Mouse (Mus musculus) liver, embryonic 13.5 days (tissue): ENCODE data around the gene Ephb4. TPM values are rescaled to one million over a fixed set of nuclear protein-coding genes. Genes with fewer than 3 reads are reported as not detected.

ENCODE experiments used
- ATAC-seq: fragments of 200-750 bp; cut with Nextera tagmentation; 2 replicates; pipeline ENCODE4 v1.8.0; 2017; ENCODE audit warnings: low read depth, mild to moderate bottlenecking, moderate number of reproducible peaks, moderate library complexity
- DNase-seq: peaks from one replicate; pipeline ENCODE4 v3.0.0; 2022
- H3K27ac ChIP-seq: fragments of 300-500 bp; sonication (generic); 2 replicates; pipeline ENCODE4 v1.5.1; 2015; ENCODE audit warnings: moderate library complexity, mild to moderate bottlenecking, inconsistent platforms
- H3K27me3 ChIP-seq: fragments of 300-500 bp; sonication (generic); 2 replicates; pipeline ENCODE4 v1.6.1; 2015; ENCODE audit warnings: mild to moderate bottlenecking, inconsistent platforms
- H3K36me3 ChIP-seq: fragments of 300-500 bp; sonication (generic); 2 replicates; pipeline ENCODE4 v1.6.1; 2015; ENCODE audit warnings: mild to moderate bottlenecking, inconsistent platforms
- H3K4me1 ChIP-seq: fragments of 300-500 bp; sonication (generic); replicated peaks from 2 replicates; pipeline ENCODE4 v1.6.1; 2015; ENCODE audit warnings: inconsistent platforms
- H3K4me2 ChIP-seq: fragments of 300-500 bp; sonication (generic); 2 replicates; pipeline ENCODE4 v1.6.1; 2015; ENCODE audit warnings: inconsistent platforms, mild to moderate bottlenecking, moderate library complexity
- H3K4me3 ChIP-seq: fragments of 300-500 bp; sonication (generic); replicated peaks from 2 replicates; pipeline ENCODE4 v1.5.1; 2015; ENCODE audit warnings: mild to moderate bottlenecking, inconsistent platforms
- H3K9ac ChIP-seq: fragments of 300-500 bp; sonication (generic); 2 replicates; pipeline ENCODE4 v1.6.1; 2015; ENCODE audit warnings: mild to moderate bottlenecking, inconsistent platforms
- H3K9me3 ChIP-seq: fragments of 300-500 bp; sonication (generic); replicated peaks from 2 replicates; pipeline ENCODE4 v1.6.1; 2016; ENCODE audit warnings: inconsistent platforms
- whole genome bisulfite sequencing: fragments of 180-500 bp; shearing (Covaris S2); methylation state at CpG from one replicate; pipeline ENCODE4 v1.1.7; 2015; ENCODE audit not compliant: insufficient replicate concordance; 5-methylcytosine and 5-hydroxymethylcytosine counted together
- polyA plus RNA-seq: library from polyadenylated mRNA; unstranded; fragments of >200 nt; fragmentation: Nextera tagmentation; extraction: Ambion mirVana; gene quantifications from 2 replicates; pipeline ENCODE4 v1.2.1, GENCODE M21; 2015

The Ephb4 gene
- polyA plus RNA-seq, 1 experiment from 2014 or later: 5.6 TPM

DNA sequence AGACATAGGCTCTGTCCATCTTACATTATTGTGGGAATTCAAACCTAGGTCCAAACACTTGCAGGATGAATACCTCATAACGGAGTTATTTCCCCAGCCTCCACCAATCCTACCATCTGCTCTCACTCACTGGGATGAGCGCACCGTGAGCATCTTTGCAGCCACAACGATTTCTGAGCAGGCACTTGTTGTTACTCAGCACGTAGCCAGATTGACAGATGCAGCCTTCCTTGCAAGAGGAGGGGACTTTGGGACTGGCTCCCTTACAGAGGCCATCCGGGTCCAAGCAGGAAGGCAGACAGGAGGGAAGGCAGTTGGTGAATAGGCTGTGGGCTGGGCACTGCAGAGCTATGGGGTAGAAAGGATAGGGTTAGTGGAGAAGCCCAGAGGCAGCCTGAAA is 59.5 kb downstream of the Ephb4 start:
- 64% methylated on average over 6 of the region's 6 CpGs for WGBS

DNA sequence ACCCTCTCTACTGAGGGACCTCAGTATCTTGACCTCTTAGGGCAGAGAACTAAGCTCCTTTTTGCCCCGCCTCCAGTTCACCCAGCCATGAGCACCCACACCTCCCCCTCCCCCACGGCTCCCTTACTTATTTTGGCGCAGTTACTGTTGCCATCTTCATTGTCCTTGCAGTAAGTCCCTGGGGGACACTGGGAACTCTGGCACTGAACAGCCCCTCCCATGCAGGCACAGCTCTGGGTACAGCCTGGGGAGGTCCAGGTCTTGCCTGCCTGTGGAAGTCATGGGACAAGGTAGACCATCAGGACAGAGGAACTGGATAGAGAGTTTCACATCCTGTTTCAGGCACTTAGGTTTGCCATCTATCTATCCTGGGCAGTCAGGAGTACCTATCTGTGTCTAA is 60.2 kb downstream of the Ephb4 start:
- no peak for ATAC-seq
- Histone ChIP-seq H3K9ac (no peak overlapping the region), H3K4me1 (peaks cover 23% of the 10 kb centered on the region), H3K9me3 (no peaks in the 10 kb centered on the region), H3K27ac (no peak overlapping the region), H3K27me3 (no peaks in the 10 kb centered on the region), H3K4me2 (no peak overlapping the region), H3K36me3 (no peaks in the 10 kb centered on the region), H3K4me3 (no peak overlapping the region)
- 64% methylated on average over 3 of the region's 3 CpGs for WGBS
- DNase-seq: no peak

More for the DNA sequence above, 59.5 kb downstream of the Ephb4 start:
- DNase-seq (no peak), ATAC-seq (no peak)
- Histone ChIP-seq H3K4me2 (no peak overlapping the region), H3K9ac (no peak overlapping the region), H3K4me3 (no peak overlapping the region), H3K27ac (no peak overlapping the region), H3K27me3 (no peaks in the 10 kb centered on the region), H3K9me3 (no peaks in the 10 kb centered on the region), H3K36me3 (no peaks in the 10 kb centered on the region), H3K4me1 (peaks cover 20% of the 10 kb centered on the region)

DNA sequence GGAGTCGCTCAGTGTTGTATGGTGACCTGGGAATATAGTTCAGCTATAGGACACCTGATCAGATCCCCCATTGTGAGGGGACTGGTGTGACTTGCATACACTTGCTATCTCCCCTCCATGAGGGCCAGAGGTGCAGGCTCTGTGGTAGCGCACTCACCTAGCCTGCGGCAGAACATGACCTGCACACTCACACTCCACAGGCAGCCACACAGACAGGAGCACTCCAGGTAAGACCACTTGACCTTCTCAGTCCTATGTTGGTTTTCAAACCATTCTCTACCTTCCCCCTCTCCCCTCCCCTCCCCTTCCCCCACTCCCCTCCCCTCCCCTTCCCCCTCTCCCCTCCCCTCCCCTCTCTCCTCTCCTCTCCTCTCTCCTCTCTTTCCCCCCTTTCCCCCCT is 60.6 kb downstream of the Ephb4 start:
- Histone ChIP-seq H3K4me2 (no peak overlapping the region), H3K9ac (no peak overlapping the region), H3K4me1 (peaks cover 26% of the 10 kb centered on the region), H3K27me3 (no peaks in the 10 kb centered on the region), H3K27ac (no peak overlapping the region), H3K9me3 (no peaks in the 10 kb centered on the region), H3K4me3 (no peak overlapping the region), H3K36me3 (no peaks in the 10 kb centered on the region)
- no peak for ATAC-seq
- 80% methylated on average over 3 of the region's 3 CpGs for WGBS
- no peak for DNase-seq

DNA sequence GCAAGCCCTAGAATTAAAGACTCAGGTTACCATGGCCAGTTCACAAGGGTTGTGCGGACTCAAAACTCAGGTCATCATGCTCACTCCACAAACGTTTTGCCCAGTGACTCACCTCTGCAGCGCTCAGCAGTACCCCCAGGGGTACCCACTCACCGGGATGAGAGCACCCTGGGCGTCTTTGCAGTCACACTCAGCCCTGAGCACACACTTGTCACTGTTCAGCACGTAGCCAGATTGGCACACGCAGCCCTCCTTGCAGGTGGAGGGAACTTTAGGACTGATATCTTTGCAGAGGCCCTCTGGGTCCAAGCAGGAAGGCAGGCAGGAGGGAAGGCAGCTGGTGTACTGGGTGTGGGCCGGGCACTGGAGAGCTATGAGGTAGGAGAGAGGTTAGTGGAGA is 61.3 kb downstream of the Ephb4 start:
- no peak overlapping the region for H3K4me3 ChIP-seq
- no peak overlapping the region for H3K27ac ChIP-seq
- no peaks in the 10 kb centered on the region for H3K9me3 ChIP-seq
- H3K9ac ChIP-seq: no peak overlapping the region
- H3K36me3 ChIP-seq: no peaks in the 10 kb centered on the region
- no peak overlapping the region for H3K4me2 ChIP-seq
- H3K4me1 ChIP-seq: peaks cover 26% of the 10 kb centered on the region
- 58% methylated on average over 8 of the region's 8 CpGs for WGBS
- no peak for DNase-seq
- ATAC-seq: no peak
- no peaks in the 10 kb centered on the region for H3K27me3 ChIP-seq

DNA sequence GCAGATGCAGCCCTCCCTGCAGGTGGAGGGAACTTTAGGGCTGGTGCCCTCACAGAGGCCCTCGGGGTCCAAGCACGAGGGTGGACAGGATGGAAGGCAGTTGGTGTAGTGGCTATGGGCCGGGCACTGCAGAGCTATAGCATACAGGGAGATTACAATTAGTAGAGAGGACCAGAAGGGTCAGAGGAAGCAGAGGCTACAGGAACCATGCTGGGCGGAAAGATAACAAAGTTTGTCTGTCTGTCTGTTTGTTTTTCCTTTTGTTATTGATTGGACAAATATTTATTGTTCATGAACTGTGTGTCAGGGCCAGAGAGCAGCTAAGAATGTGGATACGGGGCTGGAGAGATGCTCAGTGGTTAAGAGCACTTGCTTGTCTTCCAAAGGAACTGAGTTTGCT is 64.3 kb downstream of the Ephb4 start:
- Histone ChIP-seq H3K4me1 (peaks cover 32% of the 10 kb centered on the region), H3K9me3 (no peaks in the 10 kb centered on the region), H3K36me3 (no peaks in the 10 kb centered on the region), H3K27ac (0 out of 2 replicates have a peak overlapping the region, but pooled peaks have one; percentile 13), H3K27me3 (no peaks in the 10 kb centered on the region), H3K9ac (no peak overlapping the region), H3K4me3 (no peak overlapping the region), H3K4me2 (no peak overlapping the region)
- ATAC-seq (peak; percentile 65), DNase-seq (no peak)
- 20% methylated on average over 5 of the region's 5 CpGs for WGBS

DNA sequence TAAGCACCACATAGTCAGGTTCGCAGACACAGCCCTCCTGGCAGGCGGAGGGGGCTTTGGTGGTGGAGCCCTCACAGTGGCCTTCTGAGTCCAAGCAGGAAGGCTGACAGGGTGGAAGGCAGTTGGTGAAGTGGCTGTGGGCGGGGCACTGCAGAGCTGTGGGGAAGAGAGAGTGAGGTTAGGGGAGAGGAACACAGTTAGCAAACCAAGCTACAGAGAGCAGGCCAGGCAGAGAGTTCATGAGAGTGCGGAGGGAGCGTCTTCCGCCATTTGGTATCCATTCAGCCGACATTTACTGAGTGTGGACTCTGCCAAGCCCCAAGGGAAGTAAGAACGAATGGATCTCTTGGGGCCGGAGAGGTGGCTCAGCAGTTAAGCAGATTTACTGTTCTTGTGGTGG is 69.2 kb downstream of the Ephb4 start:
- Histone ChIP-seq H3K4me3 (no peak overlapping the region), H3K4me1 (peaks cover 18% of the 10 kb centered on the region; the same call in 1 of the 2 replicates), H3K27ac (no peak overlapping the region), H3K4me2 (no peak overlapping the region), H3K9me3 (no peaks in the 10 kb centered on the region), H3K36me3 (no peaks in the 10 kb centered on the region), H3K9ac (no peak overlapping the region), H3K27me3 (no peaks in the 10 kb centered on the region)
- 53% methylated on average over 9 of the region's 9 CpGs for WGBS
- DNase-seq: no peak
- no peak for ATAC-seq

DNA sequence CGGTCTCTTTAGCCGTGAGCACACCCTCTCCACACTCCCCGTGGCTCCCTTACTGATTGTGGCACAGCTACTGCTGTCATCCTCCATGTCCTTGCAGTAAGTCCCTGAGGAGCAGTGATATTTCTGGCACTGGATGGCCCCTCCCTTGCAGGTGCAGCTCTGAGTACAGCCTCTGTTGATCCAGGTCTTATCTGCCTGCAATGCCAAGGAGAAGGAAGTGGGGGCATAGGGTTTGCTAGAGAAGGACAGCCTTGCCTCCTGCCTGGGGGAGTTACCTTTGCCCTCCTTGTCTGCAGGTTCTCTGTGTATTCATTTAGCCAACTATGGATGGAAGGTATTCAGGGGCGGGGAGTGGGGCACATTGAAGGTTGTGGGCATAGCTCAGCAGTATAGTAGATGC is 69.9 kb downstream of the Ephb4 start:
- Histone ChIP-seq H3K4me1 (peaks cover 20% of the 10 kb centered on the region), H3K9ac (no peak overlapping the region), H3K9me3 (no peaks in the 10 kb centered on the region), H3K27ac (no peak overlapping the region), H3K36me3 (no peaks in the 10 kb centered on the region), H3K27me3 (no peaks in the 10 kb centered on the region), H3K4me2 (no peak overlapping the region), H3K4me3 (no peak overlapping the region)
- DNase-seq (no peak), ATAC-seq (no peak)
- WGBS: 49% methylated on average over 4 of the region's 4 CpGs

DNA sequence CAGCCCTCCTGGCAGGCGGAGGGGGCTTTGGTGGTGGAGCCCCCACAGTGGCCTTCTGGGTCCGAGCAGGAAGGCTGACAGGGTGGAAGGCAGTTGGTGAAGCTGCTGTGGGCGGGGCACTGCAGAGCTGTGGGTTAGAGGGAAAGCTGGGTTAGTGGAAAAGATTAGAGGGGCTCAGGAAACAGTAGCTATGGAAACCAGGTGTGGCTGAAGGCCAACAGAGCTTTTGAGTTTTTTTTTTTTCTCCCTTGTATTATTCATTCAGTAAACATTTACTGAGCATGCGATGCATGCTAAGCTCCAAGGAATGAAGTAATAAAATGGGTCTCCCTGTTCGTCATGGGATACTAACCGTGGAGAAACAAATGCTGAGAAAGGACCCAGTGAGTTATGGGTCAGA is 75.7 kb downstream of the Ephb4 start:
- H3K27ac ChIP-seq: no peak overlapping the region
- DNase-seq (no peak), ATAC-seq (no peak)
- H3K27me3 ChIP-seq: no peaks in the 10 kb centered on the region
- H3K4me2 ChIP-seq: no peak overlapping the region
- H3K9ac ChIP-seq: no peak overlapping the region
- WGBS: 48% methylated on average over 6 of the region's 6 CpGs
- H3K4me1 ChIP-seq: peaks cover 12% of the 10 kb centered on the region
- H3K36me3 ChIP-seq: no peaks in the 10 kb centered on the region
- no peaks in the 10 kb centered on the region for H3K9me3 ChIP-seq
- H3K4me3 ChIP-seq: no peak overlapping the region

Other genes with a start within 250 kb of the Ephb4 start
- 8.4 and 9.9 TPM in 2 replicates for gene Trim56, start 233.9 kb upstream of the Ephb4 start, polyA plus RNA-seq
- gene Muc3, start 200.8 kb upstream of the Ephb4 start, polyA plus RNA-seq: not detected in 2 replicates
- gene Muc3a, start 137.7 kb upstream of the Ephb4 start, polyA plus RNA-seq: 0.05 TPM in 1 of 2 replicates, not detected in the other
- gene Ache, start 62.6 kb upstream of the Ephb4 start, polyA plus RNA-seq: 15.9 and 16.6 TPM in 2 replicates
- 8.4 TPM in 2 replicates for gene Ufsp1, start 55.5 kb upstream of the Ephb4 start, polyA plus RNA-seq
- 86.7 and 102 TPM in 2 replicates for gene Srrt, start 42.4 kb upstream of the Ephb4 start, polyA plus RNA-seq
- 10.1 and 10.6 TPM in 2 replicates for gene Trip6, start 35.7 kb upstream of the Ephb4 start, polyA plus RNA-seq
- gene Slc12a9, start 16.5 kb upstream of the Ephb4 start, polyA plus RNA-seq: 2.8 and 3.2 TPM in 2 replicates
- 0.12 and 0.16 TPM in 2 replicates for gene Zan, start 127.0 kb downstream of the Ephb4 start, polyA plus RNA-seq
- 45.7 and 46.1 TPM in 2 replicates for gene Pop7, start 152.4 kb downstream of the Ephb4 start, polyA plus RNA-seq
- 3.3 and 3.7 TPM in 2 replicates for gene Gigyf1, start 168.4 kb downstream of the Ephb4 start, polyA plus RNA-seq
- 0.96 and 1.2 TPM in 2 replicates for gene Epo, start 183.1 kb downstream of the Ephb4 start, polyA plus RNA-seq
- gene Gnb2, start 183.4 kb downstream of the Ephb4 start, polyA plus RNA-seq: 139 and 159 TPM in 2 replicates
- gene Actl6b, start 203.4 kb downstream of the Ephb4 start, polyA plus RNA-seq: 0.14 and 0.16 TPM in 2 replicates
- gene Tfr2, start 219.7 kb downstream of the Ephb4 start, polyA plus RNA-seq: 41.5 and 45.7 TPM in 2 replicates